Mouse (Mus musculus): ENCODE data around the gene Actn1. TPM values are rescaled to one million over a fixed set of nuclear protein-coding genes. Genes with fewer than 3 reads are reported as not detected.
"Not testable (repeated sequence)": the region's sequence is repeated elsewhere in the genome, so short reads cannot be mapped to it uniquely, and the experiment has no call there.

The Actn1 gene
- polyA plus RNA-seq, 1 experiment from 2014 or later, result 81.7 TPM

DNA sequence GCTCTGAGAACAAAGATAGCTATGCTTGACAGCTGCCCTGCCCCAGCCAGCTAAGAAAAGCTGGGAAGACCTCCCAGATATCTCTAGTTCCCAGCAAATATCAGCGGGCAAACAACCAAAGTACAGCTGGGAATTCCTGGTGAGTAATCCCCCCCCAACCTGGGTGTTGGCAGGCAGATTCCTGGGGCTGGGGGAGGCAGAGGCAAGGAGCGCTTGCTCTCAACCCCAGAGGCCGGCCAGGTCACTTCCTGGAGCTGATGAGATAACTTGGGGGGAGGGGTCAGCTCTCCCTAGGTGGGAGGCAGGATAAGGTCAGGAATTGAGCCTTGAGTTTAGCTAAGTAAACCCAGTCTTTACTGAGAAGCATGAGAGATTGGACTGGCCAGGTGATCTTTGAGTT lies 10.8 kb upstream of the Actn1 start:
- Histone ChIP-seq H3K4me1 (ENCODE audit: control insufficient read depth, insufficient read depth, low read length) (peaks cover 8% of the 10 kb centered on the region; the same call in 1 of the 2 replicates), H3K9me3 (ENCODE audit: control insufficient read depth, low read depth, low read length) (no peaks in the 10 kb centered on the region), H3K27ac (ENCODE audit: low read length) (0 out of 2 replicates have a peak overlapping the region, but pooled peaks have one; percentile 3), H3K36me3 (ENCODE audit: control insufficient read depth, insufficient read depth, low read length) (no peaks in the 10 kb centered on the region), H3K4me3 (ENCODE audit: low read depth, low read length) (no peak overlapping the region), H3K27me3 (ENCODE audit: control insufficient read depth, insufficient read depth, low read length) (no peaks in the 10 kb centered on the region), H3K4me2 (replicated peaks; ENCODE audit: low read depth, low read length) (no peak overlapping the region), H3K9ac (replicated peaks; ENCODE audit: low read depth, low read length) (no peak overlapping the region)
- ATAC-seq (ENCODE audit: insufficient number of reproducible peaks, insufficient read depth, low FRiP score, low read depth), result no peak; the same call in 1 of the 2 replicates
- WGBS, result 9% methylated on average over 3 of the region's 3 CpGs

DNA sequence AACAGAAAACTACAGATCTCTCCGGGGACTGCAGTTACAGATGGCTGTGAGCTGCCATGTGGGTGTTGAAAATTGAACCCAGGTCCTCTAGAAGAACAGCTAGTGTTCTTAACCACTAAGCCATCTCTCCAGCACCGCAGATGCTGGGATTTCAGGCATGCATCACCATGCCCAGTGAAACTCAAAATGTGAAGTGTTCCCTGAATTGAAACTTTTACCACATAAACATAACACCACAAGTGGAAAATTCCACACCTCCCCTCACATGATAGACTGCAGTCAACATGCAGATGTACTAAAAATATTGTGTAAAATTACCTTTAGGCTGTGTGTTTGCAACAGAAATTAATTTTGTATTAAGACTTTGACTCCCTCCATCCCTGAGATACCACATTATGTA lies 9.1 kb upstream of the Actn1 start:
- Histone ChIP-seq H3K9me3 (ENCODE audit: control insufficient read depth, low read depth, low read length) (no peaks in the 10 kb centered on the region), H3K9ac (replicated peaks; ENCODE audit: low read depth, low read length) (no peak overlapping the region), H3K36me3 (ENCODE audit: control insufficient read depth, insufficient read depth, low read length) (no peaks in the 10 kb centered on the region), H3K4me2 (replicated peaks; ENCODE audit: low read depth, low read length) (no peak overlapping the region), H3K4me3 (ENCODE audit: low read depth, low read length) (no peak overlapping the region), H3K27me3 (ENCODE audit: control insufficient read depth, insufficient read depth, low read length) (no peaks in the 10 kb centered on the region), H3K4me1 (ENCODE audit: control insufficient read depth, insufficient read depth, low read length) (peaks cover 6% of the 10 kb centered on the region; the same call in 1 of the 2 replicates), H3K27ac (ENCODE audit: low read length) (no peak overlapping the region)
- no peak for ATAC-seq (ENCODE audit: insufficient number of reproducible peaks, insufficient read depth, low FRiP score, low read depth)
- 83% methylated on average over 2 of the region's 2 CpGs for WGBS

DNA sequence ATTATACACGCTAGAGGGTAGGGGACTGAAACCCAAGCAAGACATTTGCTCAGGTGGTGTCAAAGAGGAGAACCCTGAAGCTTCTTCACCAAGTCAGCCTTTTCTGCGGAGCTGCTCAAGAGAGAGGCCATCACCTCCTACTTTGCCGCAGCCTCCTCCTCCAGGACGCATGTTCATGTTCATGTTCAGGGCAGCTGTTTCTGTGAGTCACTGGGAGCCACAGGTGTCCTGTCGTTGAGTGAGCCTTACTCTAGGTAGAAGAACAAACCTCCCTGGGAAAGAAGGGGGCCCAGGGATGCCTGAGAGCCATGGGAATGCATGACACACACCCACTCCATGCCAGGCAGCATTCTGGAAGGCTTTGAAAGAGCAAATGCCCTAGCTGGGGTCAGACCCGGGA lies 7.8 kb upstream of the Actn1 start:
- WGBS, result 81% methylated on average over 6 of the region's 6 CpGs
- no peak overlapping the region for H3K4me3 ChIP-seq (ENCODE audit: low read depth, low read length)
- no peak overlapping the region for H3K4me2 ChIP-seq (replicated peaks; ENCODE audit: low read depth, low read length)
- H3K36me3 ChIP-seq (ENCODE audit: control insufficient read depth, insufficient read depth, low read length), result no peaks in the 10 kb centered on the region
- H3K27ac ChIP-seq (ENCODE audit: low read length), result no peak overlapping the region
- H3K4me1 ChIP-seq (ENCODE audit: control insufficient read depth, insufficient read depth, low read length), result peaks cover 6% of the 10 kb centered on the region; the same call in 1 of the 2 replicates
- no peaks in the 10 kb centered on the region for H3K27me3 ChIP-seq (ENCODE audit: control insufficient read depth, insufficient read depth, low read length)
- H3K9me3 ChIP-seq (ENCODE audit: control insufficient read depth, low read depth, low read length), result no peaks in the 10 kb centered on the region
- no peak overlapping the region for H3K9ac ChIP-seq (replicated peaks; ENCODE audit: low read depth, low read length)
- no peak for ATAC-seq (ENCODE audit: insufficient number of reproducible peaks, insufficient read depth, low FRiP score, low read depth)

DNA sequence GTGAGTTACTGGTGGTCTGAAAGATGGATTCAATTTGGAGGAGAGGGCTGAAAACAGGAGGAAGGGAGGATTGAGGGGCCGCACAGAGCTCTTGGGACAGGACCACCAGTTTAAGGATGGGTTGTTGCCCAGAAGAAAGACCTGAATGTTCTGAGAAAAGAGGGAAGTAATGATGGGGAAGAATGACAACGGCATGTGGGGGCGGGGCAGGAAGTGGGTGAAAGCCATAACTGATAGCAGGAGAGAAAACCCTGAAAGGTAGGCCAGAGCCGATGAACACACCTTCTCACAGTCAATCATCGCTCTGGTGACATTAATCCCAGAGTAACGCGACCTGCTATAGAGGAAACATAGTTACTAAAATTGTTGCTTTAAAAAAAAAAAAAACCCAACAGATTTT lies 4.2 kb upstream of the Actn1 start:
- H3K27me3 ChIP-seq (ENCODE audit: control insufficient read depth, insufficient read depth, low read length); H3K9me3 ChIP-seq (ENCODE audit: control insufficient read depth, low read depth, low read length); ATAC-seq (ENCODE audit: insufficient number of reproducible peaks, insufficient read depth, low FRiP score, low read depth); H3K4me3 ChIP-seq (ENCODE audit: low read depth, low read length); H3K4me1 ChIP-seq (ENCODE audit: control insufficient read depth, insufficient read depth, low read length); H3K9ac ChIP-seq (replicated peaks; ENCODE audit: low read depth, low read length); H3K4me2 ChIP-seq (replicated peaks; ENCODE audit: low read depth, low read length); H3K36me3 ChIP-seq (ENCODE audit: control insufficient read depth, insufficient read depth, low read length); H3K27ac ChIP-seq (ENCODE audit: low read length): not testable (repeated sequence)
- WGBS, result 82% methylated on average over 7 of the region's 7 CpGs

DNA sequence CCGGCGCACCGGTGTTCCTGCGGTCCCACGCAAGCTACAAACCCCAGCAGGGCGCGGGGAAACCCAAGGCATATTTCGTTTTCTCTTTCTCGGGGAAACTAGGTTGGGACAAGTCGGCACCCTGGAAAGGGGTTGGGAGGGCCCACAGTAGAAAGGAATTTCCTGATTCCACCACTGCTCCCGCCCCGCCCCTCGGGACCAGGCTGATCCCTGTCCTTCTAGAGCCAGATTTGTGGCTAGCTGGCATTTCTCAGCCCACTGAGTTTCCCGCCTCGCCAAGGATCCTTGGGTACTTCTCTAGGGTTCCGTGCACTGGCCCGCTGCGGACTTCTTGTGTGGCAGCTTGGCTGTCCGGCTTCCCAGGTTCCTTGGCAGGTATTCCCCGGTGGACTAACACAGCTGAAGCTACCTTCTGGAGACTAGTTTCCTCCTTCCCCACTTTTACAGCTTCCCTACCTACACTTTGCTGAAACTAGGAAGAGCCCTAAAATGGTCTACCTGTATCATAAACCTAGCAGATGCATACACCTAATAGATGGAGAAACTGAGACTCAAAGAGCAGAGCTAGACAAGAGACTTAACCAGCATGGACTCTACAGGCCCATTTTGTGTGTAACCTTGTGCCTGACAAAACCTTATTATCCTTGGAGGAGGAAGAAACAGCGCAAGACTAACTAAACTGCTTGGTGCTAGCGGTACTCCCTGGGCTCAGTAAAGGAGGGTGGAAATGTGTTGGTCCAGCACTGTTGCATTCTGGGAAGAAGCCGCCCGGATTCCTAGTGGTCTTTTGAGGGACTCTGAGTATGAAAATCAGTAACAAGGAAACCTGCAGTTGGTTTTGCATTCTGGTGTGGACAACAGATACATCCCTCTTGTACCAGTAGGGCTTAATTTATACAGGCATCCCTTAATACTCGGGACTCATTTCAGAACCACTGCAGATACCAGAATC lies 849 bp upstream of the Actn1 start:
- Histone ChIP-seq H3K36me3 (ENCODE audit: control insufficient read depth, insufficient read depth, low read length) (no peaks in the 10 kb centered on the region), H3K27me3 (ENCODE audit: control insufficient read depth, insufficient read depth, low read length) (no peaks in the 10 kb centered on the region), H3K4me3 (ENCODE audit: low read depth, low read length) (peak overlapping the region; percentile 88), H3K9me3 (ENCODE audit: control insufficient read depth, low read depth, low read length) (no peaks in the 10 kb centered on the region), H3K4me1 (ENCODE audit: control insufficient read depth, insufficient read depth, low read length) (peaks cover 16% of the 10 kb centered on the region; the same call in 1 of the 2 replicates), H3K9ac (replicated peaks; ENCODE audit: low read depth, low read length) (peak overlapping the region; percentile 95), H3K4me2 (replicated peaks; ENCODE audit: low read depth, low read length) (peak overlapping the region; percentile 65), H3K27ac (ENCODE audit: low read length) (peak overlapping the region; percentile 99)
- peak; percentile 19; the same call in 1 of the 2 replicates for ATAC-seq (ENCODE audit: insufficient number of reproducible peaks, insufficient read depth, low FRiP score, low read depth)
- WGBS, result 14% methylated on average over 25 of the region's 25 CpGs

DNA sequence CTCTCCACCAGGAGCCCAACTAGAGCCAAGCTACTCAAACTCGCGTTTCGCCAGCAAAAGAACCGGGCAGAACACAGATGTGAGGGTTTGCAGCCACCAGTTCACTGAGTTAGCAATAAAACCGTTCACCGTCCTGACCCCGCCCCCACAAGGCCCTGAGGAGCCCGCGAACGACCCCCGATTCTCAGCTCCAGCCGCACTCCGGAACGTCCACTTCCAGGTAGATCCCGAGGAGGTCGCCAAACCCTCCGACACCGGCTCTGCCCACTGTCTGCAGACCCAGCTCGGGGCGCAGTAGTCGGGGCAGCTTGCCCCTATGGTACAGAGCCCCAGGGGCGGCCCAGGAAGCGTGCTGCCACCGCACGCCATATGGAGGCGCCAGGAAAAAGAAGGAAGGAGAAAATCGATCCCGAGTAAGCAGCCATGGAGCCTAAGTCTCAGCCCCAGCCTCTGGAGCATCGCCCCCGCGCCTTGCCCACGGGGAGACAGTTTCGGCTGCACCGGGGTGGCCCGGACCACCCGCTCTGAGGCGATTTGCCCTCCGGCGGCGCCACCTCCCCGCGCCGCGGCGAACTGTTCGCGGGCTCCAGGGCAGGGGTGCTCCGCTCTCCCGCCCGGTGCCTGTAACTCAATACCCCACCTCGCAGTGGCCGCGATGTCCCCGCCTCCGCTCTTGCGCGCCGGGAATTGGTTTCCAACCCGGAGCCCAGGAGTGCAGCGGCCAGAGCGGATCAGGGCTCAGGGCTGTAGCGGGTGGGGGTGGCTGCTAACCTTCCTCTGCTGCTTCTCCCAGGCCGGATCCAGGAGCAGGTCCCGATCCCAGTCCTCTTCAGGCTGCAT lies 735 bp downstream of the Actn1 start:
- Histone ChIP-seq H3K27me3 (ENCODE audit: control insufficient read depth, insufficient read depth, low read length) (no peaks in the 10 kb centered on the region), H3K4me1 (ENCODE audit: control insufficient read depth, insufficient read depth, low read length) (peaks cover 28% of the 10 kb centered on the region), H3K4me3 (ENCODE audit: low read depth, low read length) (peak overlapping the region; percentile 88), H3K36me3 (ENCODE audit: control insufficient read depth, insufficient read depth, low read length) (no peaks in the 10 kb centered on the region), H3K9ac (replicated peaks; ENCODE audit: low read depth, low read length) (peak overlapping the region; percentile 95), H3K9me3 (ENCODE audit: control insufficient read depth, low read depth, low read length) (no peaks in the 10 kb centered on the region), H3K4me2 (replicated peaks; ENCODE audit: low read depth, low read length) (peak overlapping the region; percentile 65), H3K27ac (ENCODE audit: low read length) (peak overlapping the region; percentile 99)
- ATAC-seq (ENCODE audit: insufficient number of reproducible peaks, insufficient read depth, low FRiP score, low read depth), result peak; percentile 65
- under 1% methylated on average over 64 of the region's 64 CpGs for WGBS

DNA sequence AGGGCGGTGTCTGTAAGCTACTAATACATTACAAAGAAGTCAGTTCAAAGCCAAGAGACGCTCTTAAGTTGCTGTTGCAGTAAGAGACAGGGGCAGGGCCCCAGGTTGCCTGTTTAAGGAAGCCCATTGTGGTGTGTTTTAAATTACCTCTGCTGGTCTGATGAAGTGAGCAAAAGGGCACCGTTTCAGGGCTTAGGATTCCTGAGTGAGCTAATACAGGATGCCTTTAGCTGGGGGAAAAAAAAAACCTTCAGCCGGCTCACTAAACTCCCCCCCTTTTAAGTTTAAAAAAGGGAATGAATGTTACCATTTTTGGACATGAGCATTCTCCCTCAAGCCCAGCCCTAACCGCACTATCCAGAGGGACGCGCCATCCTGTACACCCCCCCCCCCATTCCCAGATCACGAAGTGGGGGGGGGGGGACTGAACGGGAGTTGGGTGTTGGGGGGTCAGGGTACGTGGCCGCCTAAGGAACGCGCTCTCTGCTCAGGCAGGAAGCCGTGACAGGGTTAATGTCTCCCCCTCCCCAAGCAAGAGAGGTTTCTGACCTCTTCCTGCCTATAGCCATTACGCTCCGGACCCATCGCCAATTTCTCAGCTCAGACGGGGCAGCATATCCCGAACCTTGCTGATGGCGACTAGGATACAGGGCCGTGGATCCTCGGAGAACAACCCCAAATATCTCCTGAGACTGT lies 1.5 kb downstream of the Actn1 start:
- peak overlapping the region; percentile 65 for H3K4me2 ChIP-seq (replicated peaks; ENCODE audit: low read depth, low read length)
- no peak for ATAC-seq (ENCODE audit: insufficient number of reproducible peaks, insufficient read depth, low FRiP score, low read depth)
- peak overlapping the region; percentile 88 for H3K4me3 ChIP-seq (ENCODE audit: low read depth, low read length)
- H3K9ac ChIP-seq (replicated peaks; ENCODE audit: low read depth, low read length), result peak overlapping the region; percentile 95
- H3K36me3 ChIP-seq (ENCODE audit: control insufficient read depth, insufficient read depth, low read length), result no peaks in the 10 kb centered on the region
- no peaks in the 10 kb centered on the region for H3K9me3 ChIP-seq (ENCODE audit: control insufficient read depth, low read depth, low read length)
- H3K27ac ChIP-seq (ENCODE audit: low read length), result peak overlapping the region; percentile 99
- H3K4me1 ChIP-seq (ENCODE audit: control insufficient read depth, insufficient read depth, low read length), result peaks cover 31% of the 10 kb centered on the region
- WGBS, result under 1% methylated on average over 22 of the region's 22 CpGs
- no peaks in the 10 kb centered on the region for H3K27me3 ChIP-seq (ENCODE audit: control insufficient read depth, insufficient read depth, low read length)

DNA sequence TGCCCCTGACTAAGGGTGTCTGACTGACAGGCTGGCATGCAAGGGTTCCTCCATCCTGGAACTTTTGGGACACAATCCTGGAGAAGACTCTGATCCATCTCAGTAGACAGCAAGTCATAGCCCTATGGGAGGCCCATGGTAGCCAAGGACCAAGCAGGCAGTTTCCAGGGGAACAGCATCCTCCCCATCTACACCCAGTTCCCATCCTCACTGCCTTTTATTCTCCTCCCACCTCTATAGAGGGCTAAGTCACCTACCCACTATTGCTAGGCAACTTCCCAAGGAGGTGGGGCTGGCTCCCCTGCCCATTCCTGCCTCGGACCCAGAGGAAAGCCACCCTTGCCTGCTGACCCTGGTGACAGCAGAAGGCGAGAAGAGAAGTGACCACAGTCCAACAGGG lies 8.2 kb downstream of the Actn1 start:
- Histone ChIP-seq H3K4me2 (replicated peaks; ENCODE audit: low read depth, low read length) (no peak overlapping the region), H3K27me3 (ENCODE audit: control insufficient read depth, insufficient read depth, low read length) (no peaks in the 10 kb centered on the region), H3K9me3 (ENCODE audit: control insufficient read depth, low read depth, low read length) (no peaks in the 10 kb centered on the region), H3K27ac (ENCODE audit: low read length) (no peak overlapping the region), H3K4me1 (ENCODE audit: control insufficient read depth, insufficient read depth, low read length) (peaks cover 68% of the 10 kb centered on the region), H3K9ac (replicated peaks; ENCODE audit: low read depth, low read length) (no peak overlapping the region), H3K36me3 (ENCODE audit: control insufficient read depth, insufficient read depth, low read length) (peaks cover 3% of the 10 kb centered on the region; the same call in 1 of the 2 replicates), H3K4me3 (ENCODE audit: low read depth, low read length) (no peak overlapping the region)
- 43% methylated on average over 2 of the region's 2 CpGs for WGBS
- 0 out of 2 replicates have a peak, but pooled peaks have one; percentile 21 for ATAC-seq (ENCODE audit: insufficient number of reproducible peaks, insufficient read depth, low FRiP score, low read depth)

All from stomach, embryonic 14.5 days (tissue).